In genomic region chr6:136793831-136794525, GRCm38 (mm10) we compare ENCODE assay signal across 9 mouse cellular contexts. TPM values are rescaled to one million over a fixed set of nuclear protein-coding genes. Genes with fewer than 3 reads are reported as not detected.
A peak's percentile ranks its signal among the peaks of the same experiment; 100 is the strongest.
DNase-seq lines count a peak whose midpoint lies in the region; ATAC-seq lines count a peak whose summit lies in the region.
"Had no signal": no experiment of that assay in that cellular context is flagged by ENCODE, and none has a peak within 500 bp of the region (broad histone marks: within the 10 kb centered on the region; RNA-seq: fewer than 3 reads in every experiment).

No protein-coding gene starts in this region.

- under 1% methylated on average over 24 of the region's 24 CpGs for WGBS in kidney, embryonic 15.5 days
- WGBS in embryonic facial prominence, embryonic 14.5 days = under 1% methylated on average over 23 of the region's 24 CpGs
- WGBS in limb, embryonic 11.5 days = under 1% methylated on average over 24 of the region's 24 CpGs
- under 1% methylated on average over 24 of the region's 24 CpGs for WGBS in neural tube, embryonic 13.5 days

- H3K9ac ChIP-seq in kidney, embryonic 15.5 days = peak overlapping the region; percentile 43; the same call in 1 of the 2 replicates
- H3K9ac ChIP-seq in embryonic facial prominence, embryonic 14.5 days (ENCODE audit: low read depth, low read length) = peak overlapping the region; percentile 64
- H3K9ac ChIP-seq in limb, embryonic 11.5 days (ENCODE audit: low read length) = peak overlapping the region; percentile 53
- H3K9ac ChIP-seq in neural tube, embryonic 13.5 days = peak overlapping the region; percentile 59

- peaks cover 10% of the 10 kb centered on the region for H3K27me3 ChIP-seq in kidney, embryonic 15.5 days
- H3K27me3 ChIP-seq in embryonic facial prominence, embryonic 14.5 days (replicated peaks; ENCODE audit: control insufficient read depth, insufficient read depth, low read length) = peaks cover 14% of the 10 kb centered on the region; the same call in 1 of the 2 replicates
- H3K27me3 ChIP-seq in limb, embryonic 11.5 days (ENCODE audit: control insufficient read depth, insufficient read depth, low read length) = no peaks in the 10 kb centered on the region
- peaks cover 8% of the 10 kb centered on the region for H3K27me3 ChIP-seq in neural tube, embryonic 13.5 days

- no peak for DNase-seq in kidney, adult 11 months
- no peak for DNase-seq in embryonic facial prominence, embryonic 14.5 days (ENCODE audit: low spot score)
- peak; percentile 53 for DNase-seq in limb, embryonic 11.5 days (ENCODE audit: low spot score)
- no peak for DNase-seq in adrenal gland, postnatal 36 days
- no peak for DNase-seq in frontal cortex, postnatal 25 days (ENCODE audit: low spot score in 2 of 2)
- DNase-seq in adrenal gland, postnatal 14 days = no peak

- peak; percentile 57; the same call in 1 of the 2 replicates for ATAC-seq in kidney, embryonic 15.5 days (replicated peaks; ENCODE audit: low FRiP score)
- 0 out of 2 replicates have a peak, but pooled peaks have one; percentile 15 for ATAC-seq in embryonic facial prominence, embryonic 14.5 days (ENCODE audit: low read depth)
- ATAC-seq in limb, embryonic 11.5 days (ENCODE audit: insufficient number of reproducible peaks, low FRiP score, low TSS enrichment, low read depth) = 0 out of 2 replicates have a peak, but pooled peaks have one; percentile 58
- ATAC-seq in neural tube, embryonic 13.5 days (ENCODE audit: low read depth) = no peak

- H3K9me3 ChIP-seq in kidney, embryonic 15.5 days (replicated peaks) = no peaks in the 10 kb centered on the region
- no peaks in the 10 kb centered on the region for H3K9me3 ChIP-seq in embryonic facial prominence, embryonic 14.5 days (ENCODE audit: control insufficient read depth, low read length)
- H3K9me3 ChIP-seq in limb, embryonic 11.5 days (ENCODE audit: control insufficient read depth, low read length) = no peaks in the 10 kb centered on the region
- no peaks in the 10 kb centered on the region for H3K9me3 ChIP-seq in neural tube, embryonic 13.5 days
- H3K9me3 ChIP-seq: G1E had no signal

- H3K4me1 ChIP-seq in kidney, embryonic 15.5 days = peaks cover 18% of the 10 kb centered on the region
- H3K4me1 ChIP-seq in embryonic facial prominence, embryonic 14.5 days (ENCODE audit: control insufficient read depth, insufficient read depth, low read length) = peaks cover 9% of the 10 kb centered on the region
- no peaks in the 10 kb centered on the region for H3K4me1 ChIP-seq in limb, embryonic 11.5 days (ENCODE audit: control insufficient read depth, insufficient read depth, low read length)
- H3K4me1 ChIP-seq in neural tube, embryonic 13.5 days (replicated peaks) = peaks cover 11% of the 10 kb centered on the region

- no peaks in the 10 kb centered on the region for H3K36me3 ChIP-seq in kidney, embryonic 15.5 days
- H3K36me3 ChIP-seq in embryonic facial prominence, embryonic 14.5 days (ENCODE audit: control insufficient read depth, insufficient read depth, low read length) = no peaks in the 10 kb centered on the region
- no peaks in the 10 kb centered on the region for H3K36me3 ChIP-seq in limb, embryonic 11.5 days (ENCODE audit: control insufficient read depth, insufficient read depth, low read length)
- no peaks in the 10 kb centered on the region for H3K36me3 ChIP-seq in neural tube, embryonic 13.5 days
- H3K36me3 ChIP-seq: G1E had no signal

- H3K27ac ChIP-seq in kidney, embryonic 15.5 days = no peak overlapping the region
- no peak overlapping the region for H3K27ac ChIP-seq in embryonic facial prominence, embryonic 14.5 days (replicated peaks; ENCODE audit: low read depth, low read length)
- peak overlapping the region; percentile 80 for H3K27ac ChIP-seq in limb, embryonic 11.5 days (replicated peaks; ENCODE audit: low read depth, low read length)
- H3K27ac ChIP-seq in neural tube, embryonic 13.5 days (replicated peaks) = no peak overlapping the region

- H3K4me2 ChIP-seq in kidney, embryonic 15.5 days = peak overlapping the region; percentile 72
- H3K4me2 ChIP-seq in embryonic facial prominence, embryonic 14.5 days (ENCODE audit: low read depth, low read length) = peak overlapping the region; percentile 86
- H3K4me2 ChIP-seq in limb, embryonic 11.5 days (ENCODE audit: low read depth, severe bottlenecking) = peak overlapping the region; percentile 76
- peak overlapping the region; percentile 63 for H3K4me2 ChIP-seq in neural tube, embryonic 13.5 days

- H3K4me3 ChIP-seq in kidney, embryonic 15.5 days (replicated peaks) = peak overlapping the region; percentile 43
- H3K4me3 ChIP-seq in embryonic facial prominence, embryonic 14.5 days (ENCODE audit: low read depth, low read length) = peak overlapping the region; percentile 39
- H3K4me3 ChIP-seq in limb, embryonic 11.5 days (ENCODE audit: low read depth, low read length) = peak overlapping the region; percentile 33
- H3K4me3 ChIP-seq in neural tube, embryonic 13.5 days = peak overlapping the region; percentile 31

RNA-seq across cellular contexts. Expression of gene Hist4h4, which starts 10.2 kb away (rescaled TPM):
- polyA plus RNA-seq in kidney, embryonic 15.5 days (2015; fragmentation: Nextera tagmentation; extraction: Ambion mirVana) = 0.68 and 0.69 TPM in 2 replicates
- 0.64 and 1.1 TPM in 2 replicates for polyA plus RNA-seq in embryonic facial prominence, embryonic 14.5 days (2014; fragmentation: Nextera tagmentation; extraction: Ambion mirVana)
- 0.92 and 0.96 TPM in 2 replicates for polyA plus RNA-seq in limb, embryonic 11.5 days (2014; fragmentation: Nextera tagmentation; extraction: Ambion mirVana)
- 0.40 and 0.56 TPM in 2 replicates for polyA plus RNA-seq in neural tube, embryonic 13.5 days (2015; fragmentation: Nextera tagmentation; extraction: Ambion mirVana)
- total RNA-seq in adrenal gland, postnatal 36 days (2021) = 10 to 100 TPM; 11.3 to 12.3 TPM
- 24.3 and 24.8 TPM in 2 replicates for total RNA-seq in adrenal gland, postnatal 14 days (2021)

RNA-seq across cellular contexts. Expression of gene Gucy2c, which starts 12.4 kb away (rescaled TPM):
- 0.08 and 0.71 TPM in 2 replicates for polyA plus RNA-seq in kidney, embryonic 15.5 days (2015; fragmentation: Nextera tagmentation; extraction: Ambion mirVana)
- polyA plus RNA-seq in embryonic facial prominence, embryonic 14.5 days (2014; fragmentation: Nextera tagmentation; extraction: Ambion mirVana) = 0.13 and 0.15 TPM in 2 replicates
- 0.14 and 0.35 TPM in 2 replicates for polyA plus RNA-seq in limb, embryonic 11.5 days (2014; fragmentation: Nextera tagmentation; extraction: Ambion mirVana)
- polyA plus RNA-seq in neural tube, embryonic 13.5 days (2015; fragmentation: Nextera tagmentation; extraction: Ambion mirVana) = 0.15 and 0.28 TPM in 2 replicates
- total RNA-seq in adrenal gland, postnatal 36 days (2021) = not detected
- total RNA-seq in adrenal gland, postnatal 14 days (2021) = 0.08 and 0.22 TPM in 2 replicates
- total RNA-seq: G1E had no signal
- polyA plus RNA-seq: G1E had no signal

RNA-seq across cellular contexts. Expression of gene H2afj, which starts 14.1 kb away (rescaled TPM):
- polyA plus RNA-seq in kidney, embryonic 15.5 days (2015; fragmentation: Nextera tagmentation; extraction: Ambion mirVana) = 112 and 118 TPM in 2 replicates
- polyA plus RNA-seq in embryonic facial prominence, embryonic 14.5 days (2014; fragmentation: Nextera tagmentation; extraction: Ambion mirVana) = 93.2 and 98.2 TPM in 2 replicates
- 78.5 and 79.9 TPM in 2 replicates for polyA plus RNA-seq in limb, embryonic 11.5 days (2014; fragmentation: Nextera tagmentation; extraction: Ambion mirVana)
- 108 and 135 TPM in 2 replicates for polyA plus RNA-seq in neural tube, embryonic 13.5 days (2015; fragmentation: Nextera tagmentation; extraction: Ambion mirVana)
- 100 to 1,000 TPM; 173 to 208 TPM for total RNA-seq in adrenal gland, postnatal 36 days (2021)
- total RNA-seq in adrenal gland, postnatal 14 days (2021) = 124 TPM in 2 replicates

RNA-seq across cellular contexts. Expression of gene BC049715, which starts 33.4 kb away (rescaled TPM):
- 2.1 and 2.8 TPM in 2 replicates for polyA plus RNA-seq in kidney, embryonic 15.5 days (2015; fragmentation: Nextera tagmentation; extraction: Ambion mirVana)
- 1.1 and 1.7 TPM in 2 replicates for polyA plus RNA-seq in embryonic facial prominence, embryonic 14.5 days (2014; fragmentation: Nextera tagmentation; extraction: Ambion mirVana)
- 1.8 and 2.7 TPM in 2 replicates for polyA plus RNA-seq in limb, embryonic 11.5 days (2014; fragmentation: Nextera tagmentation; extraction: Ambion mirVana)
- 1.1 and 1.3 TPM in 2 replicates for polyA plus RNA-seq in neural tube, embryonic 13.5 days (2015; fragmentation: Nextera tagmentation; extraction: Ambion mirVana)
- 1 to 10 TPM in 1 of 2 experiments, under 1 TPM in 1; 0.43 to 1.2 TPM for total RNA-seq in adrenal gland, postnatal 36 days (2021)
- 0.38 and 1.1 TPM in 2 replicates for total RNA-seq in adrenal gland, postnatal 14 days (2021)

RNA-seq across cellular contexts. Expression of gene Wbp11, which starts 34.1 kb away (rescaled TPM):
- 112 and 120 TPM in 2 replicates for polyA plus RNA-seq in kidney, embryonic 15.5 days (2015; fragmentation: Nextera tagmentation; extraction: Ambion mirVana)
- 94.3 and 94.7 TPM in 2 replicates for polyA plus RNA-seq in embryonic facial prominence, embryonic 14.5 days (2014; fragmentation: Nextera tagmentation; extraction: Ambion mirVana)
- polyA plus RNA-seq in limb, embryonic 11.5 days (2014; fragmentation: Nextera tagmentation; extraction: Ambion mirVana) = 169 and 183 TPM in 2 replicates
- 79.6 and 85.0 TPM in 2 replicates for polyA plus RNA-seq in neural tube, embryonic 13.5 days (2015; fragmentation: Nextera tagmentation; extraction: Ambion mirVana)
- total RNA-seq in adrenal gland, postnatal 36 days (2021) = 10 to 100 TPM; 77.0 to 78.2 TPM
- 73.4 and 79.6 TPM in 2 replicates for total RNA-seq in adrenal gland, postnatal 14 days (2021)
